Mouse (Mus musculus): ENCODE measurements around the gene Ccdc141.

Gene Ccdc141

DNA sequence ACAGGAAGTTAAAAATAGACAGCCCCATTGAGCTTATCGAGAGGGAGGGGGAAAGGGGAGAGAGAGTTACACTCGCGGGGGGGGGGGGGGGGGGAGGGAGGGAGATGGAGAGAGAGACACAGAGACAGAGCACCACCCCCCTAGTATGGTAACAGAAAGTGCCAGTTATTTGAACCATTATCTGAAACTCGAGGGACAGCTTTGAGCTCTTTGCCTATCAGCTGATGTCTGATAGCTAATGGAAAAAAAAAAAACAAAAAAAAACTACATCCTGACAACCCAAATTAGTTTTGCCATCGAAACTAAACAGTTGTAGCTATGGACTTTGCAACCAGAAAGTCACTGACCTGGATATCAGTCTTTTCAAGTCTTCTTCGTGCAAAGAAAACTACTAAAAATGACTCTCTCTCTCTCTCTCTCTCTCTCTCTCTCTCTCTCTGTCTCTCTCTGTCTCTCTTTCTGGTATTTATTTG lies at the start of gene Ccdc141:
Ccdc141 (minus strand) TSS at position 4 of the 473 bp plus-strand sequence.
- DNase-seq = no peak

DNA sequence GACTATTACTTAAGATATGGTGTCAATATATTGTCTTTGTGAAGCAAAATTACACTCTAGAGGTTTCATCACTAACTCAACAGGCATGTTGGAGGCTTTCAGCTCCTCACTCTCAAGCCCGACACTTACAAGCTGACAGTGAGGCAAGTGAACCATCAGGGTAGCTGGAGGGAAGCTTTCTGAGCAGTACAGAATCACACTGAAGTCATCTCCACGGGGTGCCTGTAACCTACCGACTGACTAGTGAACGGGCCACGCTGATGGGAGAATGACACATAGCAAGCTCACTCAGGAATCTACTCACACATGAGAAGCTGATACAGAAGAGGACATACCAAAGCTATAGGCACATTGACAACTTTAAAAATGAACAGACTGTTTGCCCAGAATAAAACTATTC lies 42.4 kb upstream of the Ccdc141 start:
- no peak for DNase-seq

- DNase-seq = no peak
Measured at GRCm38 (mm10) chr2:77206951-77207350, 36.5 kb upstream of the Ccdc141 start.

- no peak for DNase-seq
Measured at GRCm38 (mm10) chr2:77203916-77204315, 33.5 kb upstream of the Ccdc141 start.

DNA sequence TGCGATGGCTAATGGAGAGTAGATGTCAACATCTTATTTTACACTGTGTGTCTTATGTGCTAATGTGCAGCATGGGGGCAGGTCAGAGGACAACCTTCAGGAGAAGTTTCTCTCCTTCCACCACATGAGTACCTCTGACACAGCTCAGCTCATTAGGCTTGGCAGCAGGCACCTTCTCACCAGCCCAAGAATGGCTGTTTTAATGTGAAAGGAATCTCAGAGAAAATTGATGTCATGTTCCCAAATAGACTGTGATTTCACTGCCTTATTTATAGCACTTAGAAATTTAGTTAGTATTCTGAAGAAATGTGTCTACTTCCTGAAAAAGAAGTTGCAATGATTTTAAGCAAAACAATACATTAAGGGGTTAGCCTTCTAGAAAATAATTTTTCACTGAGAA lies 31.5 kb upstream of the Ccdc141 start:
- DNase-seq = no peak

DNA sequence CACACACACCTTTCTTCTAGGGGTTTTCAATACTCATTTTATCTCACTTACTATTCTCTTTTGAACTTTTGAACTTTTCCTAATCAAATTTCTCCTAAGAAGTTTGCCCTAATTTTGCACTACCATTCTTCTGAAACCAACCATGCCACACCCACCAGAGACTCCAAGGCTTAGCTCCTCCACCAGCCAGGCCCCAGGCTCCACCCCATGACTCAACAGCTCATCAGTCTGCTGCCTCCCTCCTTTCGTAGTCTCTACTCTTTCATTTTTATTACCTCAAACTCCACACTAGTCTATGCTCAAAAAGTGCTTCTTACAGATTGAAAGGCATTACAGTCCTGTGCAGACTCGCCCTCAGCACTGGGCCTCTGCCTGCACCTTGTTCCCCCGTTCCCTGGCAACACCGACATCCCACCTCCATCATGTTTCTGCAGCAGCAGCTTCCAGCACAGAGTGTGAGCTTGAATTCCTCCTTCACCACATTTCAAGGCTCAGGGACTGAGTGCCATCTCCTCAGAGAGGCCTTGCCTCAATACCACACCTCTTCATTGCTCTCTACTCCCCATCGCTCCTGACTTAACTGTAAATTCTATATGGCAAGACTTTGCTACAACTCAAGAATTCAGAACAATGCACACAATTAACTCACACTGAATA lies 30.6 kb upstream of the Ccdc141 start:
- DNase-seq = no peak

DNA sequence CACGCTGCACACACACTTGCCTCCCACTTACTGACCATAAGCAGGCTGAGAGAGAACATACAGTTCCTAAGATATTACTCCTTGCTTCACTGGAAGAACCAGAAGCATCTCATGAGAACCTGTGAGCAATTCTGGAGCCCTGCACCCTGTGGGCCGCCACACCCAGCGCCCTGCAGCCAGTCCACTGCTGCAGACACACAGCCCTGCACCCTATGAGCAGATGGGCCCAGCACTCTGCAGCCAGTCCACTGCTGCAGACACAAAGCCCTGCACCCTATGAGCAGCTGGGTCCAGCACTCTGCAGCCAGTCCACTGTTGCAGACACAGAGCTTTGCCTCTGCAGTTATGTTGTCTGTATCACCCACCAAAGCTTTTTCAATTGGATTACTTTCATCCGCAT lies 29.9 kb upstream of the Ccdc141 start:
- no peak for DNase-seq

DNA sequence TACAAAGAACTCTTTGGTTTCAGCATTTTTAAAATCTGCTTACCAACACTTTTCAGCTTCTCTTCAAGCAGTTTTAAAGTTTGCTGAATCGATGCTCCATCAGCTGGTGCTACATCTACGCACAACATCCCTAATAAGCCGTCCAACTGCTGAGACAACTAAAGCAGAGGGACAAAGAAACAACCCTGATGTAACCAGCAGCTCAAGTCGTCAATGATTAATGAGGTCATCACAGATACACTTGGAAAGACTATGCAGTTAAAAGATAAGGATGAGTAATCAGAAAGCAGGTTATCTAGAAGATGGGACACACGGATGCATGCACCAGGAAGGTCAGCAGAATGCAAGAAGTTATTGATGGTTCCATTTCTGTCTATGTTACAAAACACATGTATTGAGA lies 27.8 kb upstream of the Ccdc141 start:
- no peak for DNase-seq

DNA sequence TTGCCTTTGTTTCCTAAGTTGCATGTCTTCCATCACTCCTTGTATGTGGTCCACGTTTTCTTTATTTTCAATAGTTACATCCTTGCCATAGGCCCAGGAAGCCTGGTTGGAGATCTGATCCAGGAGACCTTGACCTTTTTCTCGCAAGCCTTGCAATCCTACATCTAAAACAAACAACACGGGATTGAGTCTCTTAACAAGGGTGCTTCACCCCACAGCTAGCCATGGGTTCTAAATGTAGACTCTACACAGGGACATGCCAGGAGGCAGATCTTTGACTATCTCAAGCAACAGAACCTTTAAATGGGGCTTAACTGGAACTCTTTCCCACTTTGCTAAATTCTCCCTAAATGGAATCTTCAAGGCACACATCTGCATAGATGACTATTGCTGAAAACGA lies 26.4 kb upstream of the Ccdc141 start:
- DNase-seq = no peak

DNA sequence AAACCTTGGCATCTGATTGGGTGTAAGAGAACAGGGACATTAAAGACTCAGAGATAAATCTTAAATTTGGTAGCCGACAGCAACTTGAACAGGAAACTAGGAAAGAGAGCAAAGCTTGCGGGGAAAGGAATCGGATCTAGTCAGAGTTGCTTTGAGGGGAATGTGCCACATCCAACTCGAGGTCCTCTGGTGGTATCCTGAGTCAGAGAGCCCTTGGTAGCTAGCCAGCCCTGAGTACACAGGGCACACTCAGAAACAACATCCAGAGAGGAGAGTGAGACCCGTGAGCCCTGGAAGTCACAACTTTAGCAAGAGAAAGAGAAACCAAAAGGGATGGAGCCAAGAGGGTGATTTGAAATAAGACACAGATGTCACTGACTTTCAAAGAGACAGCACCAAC lies 24.6 kb upstream of the Ccdc141 start:
- DNase-seq = no peak

DNA sequence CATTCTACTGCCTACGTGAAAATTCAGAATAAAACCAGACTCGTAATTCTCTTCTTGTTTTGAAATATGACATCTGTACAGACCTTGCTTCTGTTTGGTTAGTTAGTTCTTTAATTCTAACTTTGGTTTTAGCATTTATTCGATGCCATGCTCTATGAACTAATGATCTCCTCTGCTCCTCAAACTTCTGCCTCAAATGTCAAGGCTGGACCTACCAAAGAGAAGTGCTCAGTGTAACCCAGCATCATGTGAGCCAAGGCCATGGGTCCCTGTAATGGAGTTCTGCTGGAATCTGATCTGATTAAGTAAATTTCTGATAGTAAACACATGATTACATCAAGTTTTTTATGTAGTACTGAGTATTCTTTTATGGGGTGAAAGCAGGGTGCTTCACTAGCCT lies 21.4 kb upstream of the Ccdc141 start:
- no peak for DNase-seq

GRCm38 (mm10) chr2:77190891-77191290 lies 20.5 kb upstream of the Ccdc141 start:
- DNase-seq = no peak

DNA sequence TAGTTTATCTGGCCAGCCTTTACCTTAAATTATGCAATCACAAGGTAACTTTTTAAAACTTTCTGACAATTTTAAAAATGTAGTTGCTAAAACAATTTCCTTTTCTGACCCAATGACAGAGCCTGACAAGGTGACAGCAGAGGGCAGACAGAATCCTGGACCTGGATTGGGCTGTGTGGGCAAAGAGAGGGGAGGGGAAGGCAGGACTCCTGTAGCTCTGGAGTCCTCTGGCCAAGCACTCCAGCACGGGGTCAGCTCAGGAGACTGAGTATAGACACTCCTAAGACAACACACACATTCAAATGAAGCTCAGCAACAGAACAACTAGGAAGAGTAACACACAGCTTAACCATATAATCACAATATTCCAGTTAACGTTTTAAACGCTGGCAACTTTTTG lies 19.9 kb upstream of the Ccdc141 start:
- no peak for DNase-seq

DNA sequence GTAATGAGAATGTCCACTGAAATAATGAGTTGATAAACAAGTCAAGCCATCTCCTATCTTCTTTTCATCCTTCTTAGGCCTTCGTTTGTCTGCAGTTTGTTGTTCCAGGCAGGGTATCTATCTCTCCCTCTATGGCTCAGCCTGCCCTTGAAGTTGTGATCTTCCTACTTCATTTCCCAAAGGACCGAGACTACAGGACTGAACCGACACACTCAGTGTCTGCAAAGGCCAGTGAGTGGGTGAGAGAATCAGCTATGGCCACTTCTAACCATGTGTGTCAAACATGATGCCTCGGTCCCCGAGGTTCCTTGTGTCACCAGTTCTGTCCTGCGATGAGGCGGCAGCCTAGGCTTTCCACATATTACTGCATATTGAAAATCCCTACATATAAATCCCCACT lies 19.2 kb upstream of the Ccdc141 start:
- no peak for DNase-seq

DNA sequence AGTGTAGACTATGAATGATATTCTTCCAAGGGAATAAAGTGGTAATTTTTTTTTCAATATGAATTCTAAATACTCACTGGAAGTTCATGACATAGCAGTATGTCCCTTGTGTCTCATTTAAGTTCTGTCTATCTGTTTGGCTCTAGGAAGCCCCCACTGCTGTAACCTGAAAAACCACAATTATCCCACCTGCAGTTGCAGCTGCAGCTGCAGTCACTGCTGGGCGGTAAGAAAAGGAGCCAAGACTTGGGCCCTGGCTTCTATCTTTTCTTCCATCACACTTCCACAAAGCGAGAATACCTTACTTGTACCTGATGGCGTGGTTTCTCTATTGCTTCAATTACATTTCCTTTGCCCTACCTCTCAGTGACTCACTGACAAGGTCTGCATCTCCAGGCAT lies 17.1 kb upstream of the Ccdc141 start:
- no peak for DNase-seq

- DNase-seq = no peak
Measured at GRCm38 (mm10) chr2:77186912-77187311, 16.5 kb upstream of the Ccdc141 start.

GRCm38 (mm10) chr2:77184049-77184571 lies 13.7 kb upstream of the Ccdc141 start:
- DNase-seq = no peak

DNA sequence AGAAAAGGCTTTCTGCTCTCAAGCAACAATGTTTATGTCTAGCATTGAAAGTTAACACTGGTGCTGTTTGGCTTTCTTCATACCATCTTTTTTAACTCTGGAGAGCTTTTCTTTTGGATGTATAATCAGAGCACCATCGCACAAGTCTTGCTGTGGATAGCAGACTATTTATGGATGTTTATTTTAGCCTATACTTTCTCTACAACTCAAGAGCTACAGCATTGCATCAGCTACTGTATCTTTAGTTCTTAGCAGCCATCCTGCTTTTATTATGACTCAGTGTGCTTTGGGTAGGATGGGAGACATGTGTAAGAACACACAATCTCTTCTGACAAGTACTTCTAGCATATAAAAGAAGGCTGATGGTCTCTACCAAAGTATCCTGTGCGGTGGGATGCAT lies 13.2 kb upstream of the Ccdc141 start:
- DNase-seq = no peak

DNA sequence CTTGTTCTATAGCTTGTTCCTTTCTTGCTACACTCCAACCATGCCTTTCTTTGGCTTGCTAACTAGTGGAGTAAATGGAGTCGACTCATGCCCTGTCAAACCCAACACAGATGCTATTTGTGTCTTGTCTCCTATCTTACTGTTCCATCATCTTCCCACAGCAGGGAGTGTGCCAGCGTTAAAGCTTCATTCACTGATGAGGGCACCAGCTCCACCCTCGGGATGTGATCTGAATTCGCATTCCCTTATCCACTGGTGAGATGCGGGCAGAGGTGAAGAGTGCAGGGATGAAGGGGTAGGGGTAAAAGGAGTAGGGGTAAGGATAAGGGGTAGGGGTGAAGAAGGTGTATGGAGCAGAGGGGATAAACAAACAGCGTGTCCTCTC lies 12.6 kb upstream of the Ccdc141 start:
- DNase-seq = no peak

- no peak for DNase-seq
Measured at GRCm38 (mm10) chr2:77182271-77182995, 12.0 kb upstream of the Ccdc141 start.

DNA sequence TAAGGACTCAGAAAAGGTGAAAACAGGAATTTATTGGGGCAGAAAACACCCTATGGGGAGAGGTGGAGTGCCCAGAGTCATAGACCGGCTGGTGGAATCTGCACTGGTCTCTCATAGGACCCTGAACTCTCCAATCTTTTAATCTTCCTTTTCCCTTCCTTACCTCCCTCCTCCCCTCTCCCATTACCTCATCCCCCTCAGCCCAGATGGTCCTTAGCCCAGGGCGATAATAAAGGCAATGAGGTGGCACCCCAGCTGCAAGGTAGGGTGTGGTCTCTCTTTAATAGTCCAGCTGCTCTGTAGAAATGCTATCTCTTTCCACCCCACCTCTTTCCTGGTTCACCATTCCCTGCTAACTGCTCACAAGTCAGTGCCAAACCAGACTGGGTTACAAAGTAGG lies 7.0 kb upstream of the Ccdc141 start:
- DNase-seq = no peak

DNA sequence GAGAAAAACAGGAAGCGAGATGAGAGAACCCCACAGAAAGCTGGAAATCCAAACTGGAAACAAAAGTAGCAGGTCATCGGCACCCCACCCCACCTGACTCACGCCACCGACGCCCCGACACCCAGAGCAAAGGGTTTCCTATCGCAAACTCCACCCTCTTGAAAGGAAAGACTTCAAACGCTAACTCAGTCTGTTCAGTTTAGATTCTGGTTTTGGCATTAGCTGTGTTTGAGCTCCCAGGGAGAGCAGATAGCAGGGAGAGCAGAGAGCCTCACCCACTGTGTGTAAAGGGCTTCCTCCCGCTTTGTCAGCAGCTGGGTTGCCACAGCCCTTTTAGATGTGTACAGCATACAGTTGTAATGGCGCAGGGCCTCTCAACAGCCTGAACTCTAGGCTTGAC lies 6.0 kb upstream of the Ccdc141 start:
- no peak for DNase-seq

GRCm38 (mm10) chr2:77175411-77175810 lies 5.0 kb upstream of the Ccdc141 start:
- no peak for DNase-seq

DNA sequence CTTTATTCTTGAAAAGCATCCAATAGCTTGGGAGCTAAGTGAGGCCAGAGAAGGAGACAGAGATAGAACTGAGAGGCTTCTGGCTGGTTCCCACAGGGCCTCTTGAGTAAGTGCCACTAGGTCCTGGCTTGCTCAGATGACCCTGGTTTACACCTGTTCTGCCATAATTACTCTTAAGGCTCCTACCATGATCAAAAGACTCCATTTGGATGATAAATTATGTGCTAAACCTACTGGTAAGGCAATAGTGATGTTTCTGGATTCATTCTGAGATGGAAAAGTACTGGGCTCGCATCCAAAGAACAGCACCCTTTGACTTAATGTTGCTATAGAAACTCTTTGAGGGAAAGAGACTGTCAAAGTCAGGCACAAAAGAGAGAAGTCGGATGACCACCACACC lies 3.9 kb upstream of the Ccdc141 start:
- DNase-seq = no peak

DNA sequence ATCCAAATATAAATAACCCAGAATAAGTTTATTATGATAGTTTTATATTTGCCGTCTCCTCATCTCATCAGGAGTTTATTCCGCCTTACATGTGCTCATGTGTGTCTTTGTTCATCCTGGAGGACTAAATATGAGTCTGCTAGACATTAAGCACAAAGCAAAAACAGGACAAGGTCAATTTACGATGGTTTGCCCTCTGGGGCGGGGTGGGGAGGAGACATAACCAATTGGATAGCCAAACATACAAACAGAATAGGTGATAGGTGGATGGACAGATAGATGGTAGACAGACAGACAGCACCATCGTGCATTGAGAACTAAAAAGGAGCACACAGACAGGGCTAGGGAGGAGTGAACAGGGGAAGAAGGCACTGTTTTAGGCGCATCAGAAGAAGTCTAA lies 3.4 kb upstream of the Ccdc141 start:
- no peak for DNase-seq
